Mouse (Mus musculus) CD4-positive, CD25-positive, alpha-beta regulatory T cell, adult 2 months (primary cell): ENCODE results near the gene Plekha6.

Experiments
- DNase-seq: peaks from one replicate; pipeline ENCODE4 v3.0.0-alpha.2; 2012; ENCODE audit warnings: low read depth, low spot score

The Plekha6 gene

DNA sequence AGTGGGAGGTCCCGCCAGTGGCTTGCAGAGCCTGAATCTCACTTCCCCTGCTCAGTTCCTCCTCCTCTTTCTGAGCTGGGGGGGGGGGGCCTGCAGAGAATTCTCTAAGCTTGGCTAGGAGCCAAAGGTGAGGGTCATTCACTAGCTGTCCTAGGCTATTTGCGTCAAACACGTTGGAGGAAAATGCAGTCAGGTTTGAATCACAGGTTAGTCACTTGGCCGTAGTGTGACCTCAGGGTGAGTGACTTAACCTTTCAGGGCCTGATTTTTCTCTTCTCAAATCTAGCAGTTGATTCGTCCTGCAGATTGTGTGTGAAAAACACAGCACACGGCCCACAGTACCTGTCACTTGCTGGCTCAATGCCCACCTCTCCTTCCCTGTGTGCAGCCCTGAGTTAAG, 106.3 kb downstream of the Plekha6 start:
- DNase-seq = no peak

DNA sequence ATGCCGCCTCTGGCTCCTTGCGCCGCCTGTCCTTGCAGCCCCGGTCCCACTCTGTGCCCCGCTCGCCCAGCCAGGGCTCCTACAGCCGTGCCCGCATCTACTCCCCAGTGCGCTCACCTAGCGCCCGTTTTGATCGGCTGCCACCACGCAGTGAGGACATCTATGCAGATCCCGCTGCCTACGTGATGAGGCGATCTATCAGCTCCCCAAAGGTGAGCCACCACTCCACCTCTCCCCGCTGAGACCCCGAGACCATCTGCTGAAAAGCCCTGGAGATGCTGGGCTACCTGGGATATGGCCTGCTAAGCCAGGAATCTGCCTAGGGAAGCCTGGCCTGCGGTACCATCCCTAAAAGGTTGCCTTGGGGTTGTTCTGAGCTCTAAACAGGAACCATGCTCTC, 110.2 kb downstream of the Plekha6 start:
- no peak for DNase-seq

DNA sequence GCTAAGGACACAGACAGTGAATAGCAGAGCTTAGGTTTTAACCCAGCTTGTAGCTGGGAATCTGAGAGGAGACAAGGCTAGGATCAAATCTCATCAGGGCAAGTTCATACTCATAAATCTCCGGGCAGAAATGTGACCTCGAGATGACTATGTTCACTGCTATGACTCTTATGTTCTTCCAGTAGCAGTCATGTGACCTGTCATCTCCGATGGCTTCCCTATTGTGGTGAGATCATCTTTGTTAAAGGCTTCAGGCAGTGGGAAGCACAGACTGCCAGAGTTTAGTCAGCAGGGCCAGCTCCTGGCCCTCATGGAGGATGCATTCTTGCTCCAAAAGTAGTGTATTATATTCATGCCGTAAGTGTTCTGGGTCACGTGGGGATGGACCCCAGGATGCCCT, 113.0 kb downstream of the Plekha6 start:
- no peak for DNase-seq

DNA sequence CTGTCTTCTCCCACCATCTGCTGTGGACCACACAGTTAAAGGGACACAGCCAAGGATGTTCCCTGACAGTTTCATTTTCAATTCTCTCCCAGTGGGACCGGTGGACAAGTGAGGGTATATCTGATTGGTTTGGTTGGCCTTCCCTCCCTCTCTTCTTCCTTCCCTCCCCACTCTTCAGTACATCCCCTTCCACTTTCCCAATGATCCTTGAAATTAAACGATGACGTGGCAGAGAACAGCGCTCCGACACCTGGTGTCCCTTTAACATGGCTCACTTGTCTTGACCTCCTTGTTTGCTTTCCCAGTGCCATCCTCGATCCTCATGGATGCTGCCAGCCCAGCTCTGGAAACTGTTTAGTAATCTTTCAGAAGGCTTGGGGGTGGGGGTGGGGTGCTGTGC, 114.5 kb downstream of the Plekha6 start:
- DNase-seq = no peak

DNA sequence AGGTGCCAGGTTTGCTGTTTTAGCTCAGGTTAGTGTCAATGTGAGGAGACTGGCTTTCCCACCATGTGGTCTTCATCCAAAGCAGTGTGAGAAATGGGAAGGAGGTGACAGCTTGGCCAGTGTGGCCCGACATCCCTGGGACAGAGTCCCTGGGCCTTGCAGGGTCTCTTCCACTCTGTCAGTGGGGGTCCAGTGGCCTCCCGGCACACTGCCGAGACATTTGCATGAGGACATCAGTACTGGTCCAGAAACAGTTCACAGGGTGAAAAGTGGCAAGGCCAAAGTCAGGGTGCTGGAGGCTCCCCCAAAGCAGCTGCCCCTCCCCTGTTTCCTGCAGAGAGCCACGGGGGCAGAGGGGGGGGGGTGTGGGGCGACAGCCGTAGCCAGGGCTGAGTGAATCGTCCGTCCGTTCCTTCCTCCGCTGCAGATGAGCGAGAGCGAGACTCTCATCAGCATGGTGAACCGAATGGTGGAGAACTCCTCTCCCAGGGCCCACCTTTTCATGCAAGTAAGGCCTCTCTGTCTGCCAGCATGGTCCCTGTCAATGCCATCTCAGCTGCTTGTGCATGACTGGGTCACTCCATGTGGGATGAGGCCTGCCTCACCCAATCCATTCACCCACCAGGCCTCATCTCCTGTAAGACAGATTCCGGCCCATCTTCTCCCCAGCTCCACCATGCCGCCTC, 115.1 kb downstream of the Plekha6 start:
- no peak for DNase-seq

DNA sequence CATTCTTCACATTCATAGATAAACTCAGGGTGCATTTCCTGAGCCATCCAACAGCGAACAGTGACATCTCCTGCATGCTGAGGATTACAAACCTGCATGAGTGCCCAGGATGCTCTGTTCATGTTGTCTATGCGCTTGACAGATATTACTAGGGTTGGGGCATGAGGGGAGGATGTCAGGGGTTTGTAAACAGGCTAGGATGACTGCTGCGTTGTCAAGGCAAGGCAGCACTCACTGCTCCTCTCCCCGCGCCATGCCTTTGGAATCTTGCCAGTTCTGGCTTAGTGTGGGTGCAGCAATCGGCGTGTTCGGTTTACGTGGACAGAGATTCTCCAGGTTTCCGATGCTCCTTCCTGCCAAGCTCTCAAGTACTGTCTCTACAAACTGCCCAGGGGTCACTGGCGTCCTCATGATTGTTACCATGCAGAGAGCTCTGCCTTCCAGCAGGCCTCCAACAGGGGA, 115.7 kb downstream of the Plekha6 start:
- no peak for DNase-seq

DNA sequence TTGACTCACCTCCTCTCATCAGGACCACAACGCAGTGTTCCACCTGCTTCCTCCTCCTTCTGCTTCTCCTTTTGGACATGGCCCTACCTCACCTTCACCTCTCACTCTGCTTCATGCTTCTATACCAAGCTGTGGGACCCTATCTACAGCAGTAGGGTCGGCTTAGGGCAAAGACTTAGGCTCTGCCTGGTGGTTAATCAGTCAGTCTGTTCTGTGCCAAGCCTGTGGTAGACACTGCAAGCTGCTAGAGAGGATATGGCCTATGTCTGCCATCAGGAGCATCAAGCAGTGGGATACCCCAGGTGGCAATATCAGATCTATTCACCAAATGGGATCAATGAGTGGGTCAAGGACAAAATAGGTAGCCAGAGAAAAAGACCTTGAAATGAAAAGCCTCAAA, 116.5 kb downstream of the Plekha6 start:
- no peak for DNase-seq

DNA sequence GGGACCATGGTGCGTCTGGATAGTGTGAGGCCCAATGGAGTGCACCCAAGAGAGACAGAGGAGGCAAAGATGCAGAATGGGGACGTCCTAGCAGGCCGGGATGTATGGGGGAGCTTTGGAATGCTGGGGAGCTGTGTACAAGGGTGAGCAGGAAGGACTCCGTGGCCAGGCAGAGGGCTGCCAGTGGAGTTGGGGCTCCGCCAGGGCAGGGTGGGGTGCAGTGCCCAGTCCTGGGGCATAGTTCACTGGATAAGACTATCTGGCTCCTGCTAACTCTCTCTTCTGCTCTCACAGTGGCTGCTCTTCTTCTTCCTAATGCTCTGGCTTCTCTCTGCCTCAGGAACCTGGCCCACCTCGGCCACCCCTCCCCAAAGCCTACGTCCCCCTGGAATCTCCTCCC, 121.9 kb downstream of the Plekha6 start:
- DNase-seq = no peak

DNA sequence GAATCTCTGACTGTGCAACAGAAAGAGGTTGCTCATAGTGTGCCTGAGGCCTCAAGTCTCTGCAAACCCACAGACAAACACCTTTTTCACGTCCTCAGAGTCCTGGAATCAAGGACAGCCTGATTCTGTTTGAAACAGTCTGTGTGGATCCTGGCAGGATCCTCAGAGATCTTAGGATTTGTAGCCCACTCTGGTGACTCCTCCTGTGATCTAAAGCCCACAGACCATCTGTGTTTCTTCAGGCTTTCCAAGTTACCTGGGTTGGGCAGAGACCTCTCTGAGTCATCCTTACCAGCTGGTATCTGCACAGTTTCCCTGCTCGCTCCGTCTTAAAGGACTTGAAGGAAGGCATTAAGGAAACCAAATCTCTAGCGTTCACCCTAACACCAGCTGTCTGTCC, 123.0 kb downstream of the Plekha6 start:
- DNase-seq = no peak

DNA sequence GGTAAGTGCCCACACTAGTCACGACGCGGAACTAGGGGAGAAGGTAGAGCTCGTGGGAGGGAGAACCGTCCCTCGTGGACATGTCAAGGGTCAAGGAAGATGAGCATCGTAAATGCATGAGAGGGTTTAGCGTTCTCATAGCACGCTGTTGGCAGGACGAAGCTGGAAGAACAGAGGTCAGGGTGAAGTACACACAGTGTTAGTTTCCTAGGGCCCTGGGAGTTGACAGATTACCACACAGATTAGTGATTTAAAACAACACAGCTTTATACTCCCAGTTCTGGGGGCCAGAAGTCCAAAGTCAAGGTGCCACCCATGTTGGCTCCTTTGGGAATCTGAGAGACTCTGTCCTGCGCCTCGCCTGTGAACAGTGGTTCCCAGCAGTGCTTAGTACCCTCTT, 123.9 kb downstream of the Plekha6 start:
- no peak for DNase-seq

DNA sequence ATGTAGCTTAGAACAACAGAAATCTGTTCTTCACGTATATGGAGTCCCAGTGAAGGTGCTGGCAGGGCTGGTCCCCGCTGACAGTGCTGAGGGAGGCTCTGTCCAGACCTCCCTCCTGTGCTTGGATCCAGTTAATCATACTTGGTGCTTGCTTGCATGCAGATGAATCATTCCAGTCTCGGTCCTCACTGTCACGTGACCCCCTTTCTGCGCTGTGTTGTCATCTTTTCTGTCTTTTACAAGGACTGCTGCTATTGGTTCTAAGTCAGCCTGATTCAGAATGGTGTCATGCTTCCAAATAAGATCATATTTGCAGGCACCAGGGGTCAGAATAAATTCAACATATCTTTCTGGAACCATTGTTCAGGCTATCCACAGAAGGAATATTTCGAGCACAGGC, 127.9 kb downstream of the Plekha6 start:
- no peak for DNase-seq

DNA sequence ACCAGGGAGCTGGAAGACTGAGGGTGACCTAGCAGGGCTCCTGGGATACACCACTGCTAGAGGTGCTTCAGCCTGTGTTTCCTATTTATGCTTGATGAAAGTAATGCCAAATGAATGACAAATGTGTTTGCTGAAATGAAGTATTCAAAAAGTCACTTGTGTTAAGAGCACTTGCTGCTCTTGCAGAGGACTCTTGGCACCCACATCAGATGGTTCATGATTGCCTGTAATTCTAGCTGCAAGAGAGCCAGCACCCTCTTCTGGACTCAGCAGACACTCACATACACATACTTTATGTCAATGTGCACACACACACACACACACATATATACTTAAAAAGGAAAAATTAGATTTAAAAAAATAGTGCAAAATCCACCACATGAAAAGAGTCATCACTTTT, 128.6 kb downstream of the Plekha6 start:
- no peak for DNase-seq

DNA sequence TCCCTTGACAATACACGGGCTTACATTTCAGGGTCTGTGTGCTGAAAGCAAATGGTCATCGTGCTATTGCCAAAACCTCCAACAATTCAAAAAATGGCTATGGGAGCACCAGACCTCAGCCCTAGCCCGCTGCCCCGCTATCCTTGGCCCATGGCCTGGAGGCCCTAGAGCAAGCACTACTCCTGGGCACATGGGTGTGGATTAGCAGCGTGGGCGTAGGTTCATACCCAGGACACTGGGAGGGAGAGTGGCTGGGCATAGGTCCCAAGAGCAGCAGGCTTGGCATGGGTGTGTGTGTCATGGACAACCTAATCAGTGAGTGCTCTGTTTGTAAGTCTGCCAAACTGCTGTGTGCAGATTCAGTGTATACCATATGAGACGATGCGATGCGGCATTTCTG, 132.4 kb downstream of the Plekha6 start:
- DNase-seq = no peak

DNA sequence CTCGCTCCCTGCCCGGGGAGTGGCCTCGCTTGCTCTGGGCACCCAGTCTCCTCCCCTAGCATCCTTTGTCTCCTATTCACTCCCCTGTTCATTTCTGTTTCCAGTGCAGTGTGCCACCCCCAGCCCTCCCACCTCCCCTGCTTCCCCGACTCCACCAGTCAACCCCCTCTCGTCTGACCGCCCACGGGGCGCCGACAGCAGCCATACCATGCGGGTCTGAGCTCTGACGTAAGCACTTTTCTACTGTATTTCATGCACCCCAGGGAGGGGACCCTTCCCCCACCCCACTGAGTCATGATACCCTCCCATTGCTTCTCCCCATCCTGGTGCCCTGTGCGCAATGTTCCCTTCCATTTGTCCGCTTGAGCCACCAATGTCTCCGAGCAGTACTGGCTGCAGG, 134.8 kb downstream of the Plekha6 start:
- no peak for DNase-seq

DNA sequence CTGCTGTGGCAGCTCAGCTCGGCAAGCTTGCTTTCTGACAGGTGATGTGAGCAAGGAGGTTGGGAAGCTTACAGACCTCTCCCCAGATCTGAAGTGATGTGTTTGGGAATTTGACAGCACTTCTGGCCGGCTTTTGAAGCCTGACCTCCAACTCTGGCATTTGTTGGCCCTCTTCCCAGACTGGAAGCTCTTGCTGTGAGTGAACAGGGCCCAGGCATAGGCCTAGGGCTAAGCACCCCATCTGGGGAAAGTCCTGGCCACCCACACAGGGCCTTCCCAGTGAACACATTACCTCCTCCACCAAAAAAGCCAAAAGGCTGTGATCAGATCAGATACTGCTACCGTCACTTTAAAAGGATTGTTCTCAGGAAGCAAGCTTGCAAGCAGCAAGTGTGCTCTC, 138.5 kb downstream of the Plekha6 start:
- DNase-seq = no peak

DNA sequence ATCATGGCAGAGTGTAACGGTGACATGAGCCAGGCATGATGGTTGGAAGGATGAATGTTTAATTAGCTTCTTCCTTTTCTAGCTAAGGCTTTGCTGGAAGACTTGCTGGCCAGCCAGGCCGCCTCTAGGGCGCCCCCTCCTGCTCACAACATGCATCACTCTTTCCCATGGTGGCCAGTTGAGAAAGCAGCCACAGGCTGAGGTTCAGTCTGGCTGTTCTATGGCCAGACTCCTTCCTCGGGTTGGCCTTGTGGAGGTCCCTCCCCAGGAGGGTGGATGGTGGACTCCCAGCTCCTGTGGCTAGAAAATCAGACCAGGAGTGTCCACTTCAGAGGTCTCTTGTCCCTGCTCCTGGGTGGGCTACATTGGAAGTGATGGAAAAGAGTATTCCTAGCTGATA, 142.8 kb downstream of the Plekha6 start:
- DNase-seq = peak; percentile 64

DNA sequence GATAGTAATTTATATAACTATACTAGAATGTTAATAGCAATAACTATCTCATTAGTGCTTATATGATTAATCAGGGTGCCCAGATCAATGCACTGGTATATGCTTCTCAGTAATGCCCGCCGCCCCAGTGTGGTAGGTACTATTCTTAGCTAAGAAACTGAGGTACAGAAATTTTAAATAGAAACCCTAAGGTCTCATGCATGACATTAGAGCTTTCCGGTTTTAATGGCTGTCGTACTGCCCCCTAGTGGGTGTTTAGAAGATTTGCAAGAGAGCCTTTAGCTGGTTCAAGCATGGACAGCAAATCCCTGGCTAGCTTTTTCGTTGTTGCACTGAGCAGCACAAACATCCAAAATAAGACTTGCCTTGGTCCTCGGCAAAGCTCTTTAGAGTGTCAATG, 143.3 kb downstream of the Plekha6 start:
- DNase-seq = peak; percentile 69

DNA sequence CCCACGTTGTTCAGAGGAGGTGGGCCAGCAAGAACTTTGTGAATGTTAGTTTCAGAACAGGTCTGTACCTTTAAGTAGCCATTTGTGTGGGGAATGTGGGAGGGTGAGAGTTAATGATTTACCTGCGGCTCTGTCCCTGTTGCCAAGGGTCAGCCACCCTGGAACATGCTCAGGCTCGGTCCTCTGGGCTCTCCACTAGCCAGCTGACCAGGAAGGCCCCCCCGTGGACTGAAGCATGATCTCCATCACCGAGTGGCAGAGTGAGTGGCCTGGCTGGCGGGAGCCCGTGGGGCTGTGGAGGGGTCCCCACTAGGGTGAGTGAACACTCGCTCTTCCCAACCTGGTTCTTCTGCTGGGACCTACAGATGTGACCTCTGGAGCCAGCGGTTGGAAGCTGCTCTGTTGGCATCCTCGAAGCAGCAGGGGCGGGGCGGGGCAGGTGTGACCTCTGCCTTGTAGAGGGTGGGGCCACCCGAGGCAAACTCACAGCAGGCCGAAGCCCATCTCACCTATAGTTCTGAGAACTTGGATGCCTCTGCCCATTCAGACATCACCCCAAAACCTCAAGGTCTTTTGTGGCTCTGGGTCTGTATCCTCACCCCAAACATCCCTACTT, 145.8 kb downstream of the Plekha6 start, which contains the start of gene Golt1a:
TSS of gene Golt1a (plus strand) at position 149 of the 616 bp plus-strand sequence.
- DNase-seq = no peak

DNA sequence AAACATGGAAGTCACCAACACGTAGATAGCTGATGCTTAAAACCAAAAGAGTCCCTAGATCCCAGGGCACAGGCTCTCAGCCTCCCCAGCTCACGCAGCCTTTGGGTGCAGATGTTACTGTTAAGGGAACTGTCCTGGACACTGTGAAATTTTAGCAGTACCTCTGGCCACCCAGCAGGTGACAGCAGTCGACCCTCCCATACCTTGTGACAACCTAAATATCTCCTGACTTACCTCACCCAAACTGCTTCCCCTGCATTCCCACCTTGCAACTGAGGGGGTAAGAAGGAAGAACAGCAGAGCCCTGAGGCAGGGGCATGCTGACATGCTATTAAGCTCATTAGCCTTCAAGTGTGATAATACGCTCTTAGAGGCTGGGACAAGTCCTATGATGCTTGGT, 147.2 kb downstream of the Plekha6 start:
- DNase-seq = no peak

DNA sequence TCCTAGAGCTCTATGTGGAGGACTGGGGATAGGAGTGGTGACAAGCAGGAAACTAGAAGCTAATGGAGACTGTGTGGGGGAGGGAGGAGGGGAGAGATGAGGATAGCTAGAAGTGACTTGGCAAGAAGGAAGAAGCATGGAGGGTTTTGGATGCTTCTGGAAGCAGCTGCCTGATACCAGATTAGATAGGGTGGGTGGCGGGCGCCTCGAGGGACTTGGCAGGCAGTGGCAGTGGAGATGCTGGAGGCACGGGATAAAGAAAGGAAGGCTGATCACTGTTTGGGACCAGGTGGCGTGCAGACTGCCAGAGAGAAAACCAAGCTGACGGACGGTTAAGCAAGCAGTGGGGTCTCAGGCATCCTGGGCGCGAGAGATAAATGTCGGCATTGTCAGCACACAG, 147.9 kb downstream of the Plekha6 start:
- DNase-seq = no peak

DNA sequence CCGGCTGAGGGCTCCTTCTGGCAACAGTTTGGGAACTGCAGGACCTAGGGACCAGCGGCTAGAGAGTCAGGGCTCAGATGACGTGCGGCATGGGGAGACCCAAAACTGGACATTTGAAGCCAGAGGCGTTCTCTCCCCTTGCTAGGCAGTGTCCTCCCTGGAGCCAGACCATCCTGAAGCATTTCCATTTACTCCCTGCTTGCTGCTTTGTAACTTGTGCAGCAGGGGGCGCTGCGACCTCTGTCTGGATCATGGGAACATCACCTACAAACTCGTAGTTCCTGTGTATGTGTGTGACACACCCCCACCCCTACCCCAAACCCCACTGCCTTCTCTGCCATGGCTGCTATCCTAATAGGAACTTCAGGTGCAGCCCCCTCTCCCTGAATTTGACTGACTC, 150.4 kb downstream of the Plekha6 start:
- DNase-seq = peak; percentile 59

DNA sequence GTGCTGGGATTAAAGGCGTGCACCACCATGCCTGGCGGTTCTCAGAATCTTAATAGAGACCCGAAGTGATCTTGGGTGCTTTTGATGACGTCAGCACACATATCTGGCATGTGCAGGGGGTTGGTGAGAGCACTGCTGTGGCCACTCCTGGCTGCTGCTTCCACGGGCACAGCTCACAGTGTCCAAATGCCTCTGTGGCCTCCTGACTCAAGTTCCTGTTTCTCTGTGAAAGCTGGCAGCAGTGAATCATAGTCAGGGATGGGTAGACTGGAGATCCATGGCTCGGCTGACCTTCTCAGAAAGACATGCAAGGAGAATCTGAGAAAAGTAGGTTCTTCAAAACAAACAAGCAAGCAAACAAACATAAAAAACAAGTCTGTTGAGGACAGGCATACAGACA, 151.8 kb downstream of the Plekha6 start:
- no peak for DNase-seq

DNA sequence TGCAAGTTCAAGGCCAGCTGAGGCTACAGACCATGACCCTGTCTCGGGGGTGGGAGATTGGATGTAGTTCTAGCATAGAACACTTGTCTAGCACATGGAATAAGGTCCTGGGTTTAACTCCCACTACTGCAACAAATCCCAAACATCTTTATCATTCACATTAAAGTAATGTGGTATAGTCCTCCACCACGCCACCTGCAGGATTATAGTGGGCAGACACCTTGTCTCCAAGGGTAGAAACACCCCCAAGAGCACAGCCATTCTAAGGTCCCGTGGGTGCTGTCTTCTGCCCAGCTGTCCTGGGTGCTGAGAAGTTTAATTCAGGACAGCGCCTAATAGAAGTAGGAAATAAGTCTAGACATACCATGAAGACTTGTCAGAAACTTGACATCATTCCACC, 152.6 kb downstream of the Plekha6 start:
- DNase-seq = no peak

DNA sequence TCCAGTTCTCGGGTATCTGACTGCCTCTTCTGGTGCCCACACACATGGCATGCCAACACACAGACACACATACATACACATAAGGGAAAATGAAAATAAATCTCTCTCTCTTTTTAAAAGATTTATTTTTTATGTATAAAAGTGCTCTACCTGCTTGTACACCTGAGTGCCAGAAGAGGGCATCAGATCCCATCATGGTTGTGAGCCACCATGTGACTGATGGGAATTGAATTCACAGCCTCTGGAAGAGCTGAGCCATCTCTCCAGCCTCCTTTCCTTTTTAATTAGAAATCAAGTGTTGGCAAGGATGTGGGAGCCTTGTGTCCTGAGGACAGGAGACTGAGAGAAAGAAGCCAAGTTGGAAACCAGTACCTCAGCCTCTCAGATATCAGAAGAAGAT, 153.1 kb downstream of the Plekha6 start:
- no peak for DNase-seq
